Comparison of ENCODE assay signal across 24 mouse cellular contexts in genomic region chr13:6109018-6109657, GRCm38 (mm10).
DNase-seq lines count a peak whose midpoint lies in the region; ATAC-seq lines count a peak whose summit lies in the region.
"Had no signal": no experiment of that assay in that cellular context is flagged by ENCODE, and none has a peak within 500 bp of the region (broad histone marks: within the 10 kb centered on the region; RNA-seq: fewer than 3 reads in every experiment).

No protein-coding gene starts in this region.

- 72% methylated on average over 7 of the region's 7 CpGs for WGBS in heart, embryonic 15.5 days
- 72% methylated on average over 7 of the region's 7 CpGs for WGBS in intestine, embryonic 14.5 days

- H3K9me3 ChIP-seq in heart, embryonic 15.5 days (replicated peaks) = no peaks in the 10 kb centered on the region
- no peaks in the 10 kb centered on the region for H3K9me3 ChIP-seq in intestine, embryonic 14.5 days (ENCODE audit: control insufficient read depth, low read length)
- H3K9me3 ChIP-seq: embryonic facial prominence, embryonic 13.5 days; forebrain, embryonic 13.5 days; heart, embryonic 13.5 days; hindbrain, embryonic 10.5 days; liver, embryonic 13.5 days; midbrain, embryonic 15.5 days had no signal

- H3K9ac ChIP-seq in heart, embryonic 15.5 days = no peak overlapping the region
- H3K9ac ChIP-seq in intestine, embryonic 14.5 days (ENCODE audit: low read length) = no peak overlapping the region
- H3K9ac ChIP-seq: embryonic facial prominence, embryonic 13.5 days; forebrain, embryonic 13.5 days; heart, embryonic 13.5 days; liver, embryonic 13.5 days; midbrain, embryonic 15.5 days had no signal

- H3K4me2 ChIP-seq in heart, embryonic 15.5 days = no peak overlapping the region
- H3K4me2 ChIP-seq in intestine, embryonic 14.5 days (ENCODE audit: low read length) = no peak overlapping the region
- H3K4me2 ChIP-seq: embryonic facial prominence, embryonic 13.5 days; forebrain, embryonic 13.5 days; heart, embryonic 13.5 days; liver, embryonic 13.5 days; midbrain, embryonic 15.5 days had no signal

- no peak overlapping the region for H3K4me3 ChIP-seq in heart, embryonic 15.5 days
- H3K4me3 ChIP-seq in intestine, embryonic 14.5 days (ENCODE audit: low read depth, low read length) = no peak overlapping the region
- H3K4me3 ChIP-seq: embryonic facial prominence, embryonic 13.5 days; forebrain, embryonic 13.5 days; heart, embryonic 13.5 days; hindbrain, embryonic 10.5 days; liver, embryonic 13.5 days; midbrain, embryonic 15.5 days had no signal

- no peak for DNase-seq in heart, adult 8-10 months (ENCODE audit: low spot score)
- peak; percentile 31 for DNase-seq in NIH3T3 (ENCODE audit: low read depth)
- no peak for DNase-seq in intestine, embryonic 14.5 days (ENCODE audit: low spot score)
- no peak for DNase-seq in spleen, adult 12 weeks (ENCODE audit: low spot score)
- DNase-seq in layer of hippocampus, postnatal 10 days (ENCODE audit: low spot score in 2 of 2) = no peak
- DNase-seq in neural tube, embryonic 10.5 days (ENCODE audit: extremely low spot score, low spot score) = no peak
- DNase-seq: adrenal gland, adult 2 months; cerebellum, adult 18-20 months; embryo, embryonic 11 days; heart, adult 11 months; kidney, adult 18-20 months; layer of hippocampus, postnatal 36 days; liver, embryonic 13.5 days; lung, adult 2 months; right cerebral cortex, adult 18-20 months; spleen, adult 18-20 months had no signal

- no peaks in the 10 kb centered on the region for H3K4me1 ChIP-seq in heart, embryonic 15.5 days (replicated peaks)
- no peaks in the 10 kb centered on the region for H3K4me1 ChIP-seq in intestine, embryonic 14.5 days (replicated peaks; ENCODE audit: control insufficient read depth, insufficient read depth, low read length)
- H3K4me1 ChIP-seq: embryonic facial prominence, embryonic 13.5 days; forebrain, embryonic 13.5 days; heart, embryonic 13.5 days; hindbrain, embryonic 10.5 days; liver, embryonic 13.5 days; midbrain, embryonic 15.5 days had no signal

- no peaks in the 10 kb centered on the region for H3K27me3 ChIP-seq in heart, embryonic 15.5 days
- H3K27me3 ChIP-seq in intestine, embryonic 14.5 days (replicated peaks; ENCODE audit: control insufficient read depth, insufficient read depth, low read length) = no peaks in the 10 kb centered on the region
- H3K27me3 ChIP-seq: embryonic facial prominence, embryonic 13.5 days; forebrain, embryonic 13.5 days; heart, embryonic 13.5 days; liver, embryonic 13.5 days; midbrain, embryonic 15.5 days had no signal

- peak; percentile 43; the same call in 1 of the 2 replicates for ATAC-seq in heart, embryonic 15.5 days (replicated peaks; ENCODE audit: insufficient number of reproducible peaks, insufficient read depth, low FRiP score, low read depth)
- ATAC-seq in intestine, embryonic 14.5 days (replicated peaks; ENCODE audit: low FRiP score, low TSS enrichment, low read depth) = peak; percentile 72
- peak; percentile 87 for ATAC-seq in megakaryocyte progenitor cell, adult 5-6 weeks (replicated peaks; ENCODE audit: poor library complexity)
- ATAC-seq: forebrain, embryonic 13.5 days; hindbrain, embryonic 16.5 days; midbrain, embryonic 15.5 days had no signal

- no peaks in the 10 kb centered on the region for H3K36me3 ChIP-seq in heart, embryonic 15.5 days
- H3K36me3 ChIP-seq in intestine, embryonic 14.5 days (ENCODE audit: control insufficient read depth, insufficient read depth, low read length) = no peaks in the 10 kb centered on the region
- H3K36me3 ChIP-seq: embryonic facial prominence, embryonic 13.5 days; heart, embryonic 13.5 days; hindbrain, embryonic 10.5 days; liver, embryonic 13.5 days; midbrain, embryonic 15.5 days had no signal

- H3K27ac ChIP-seq in heart, embryonic 15.5 days = no peak overlapping the region
- no peak overlapping the region for H3K27ac ChIP-seq in intestine, embryonic 14.5 days (ENCODE audit: low read depth)
- H3K27ac ChIP-seq: embryonic facial prominence, embryonic 13.5 days; forebrain, embryonic 13.5 days; heart, embryonic 13.5 days; hindbrain, embryonic 10.5 days; liver, embryonic 13.5 days; midbrain, embryonic 15.5 days had no signal
